Mouse (Mus musculus) hindbrain, embryonic 13.5 days (tissue): ENCODE results near the gene Agpat2. TPM values are rescaled to one million over a fixed set of nuclear protein-coding genes. Genes with fewer than 3 reads are reported as not detected.
A peak's percentile ranks its signal among the peaks of the same experiment; 100 is the strongest.

Source experiments
- ATAC-seq: fragments of 200-750 bp; cut with Nextera tagmentation; 2 replicates; pipeline ENCODE4 v1.8.0; 2017; ENCODE audit warnings: moderate TSS enrichment; ENCODE audit not compliant: low FRiP score
- H3K27ac ChIP-seq: fragments of 300-500 bp; sonication (generic); 2 replicates; pipeline ENCODE4 v1.5.1; 2015; ENCODE audit warnings: inconsistent platforms, mild to moderate bottlenecking, moderate library complexity
- H3K27me3 ChIP-seq: fragments of 300-500 bp; sonication (generic); 2 replicates; pipeline ENCODE4 v1.6.1; 2015; ENCODE audit warnings: mild to moderate bottlenecking, inconsistent platforms
- H3K36me3 ChIP-seq: fragments of 300-500 bp; sonication (generic); 2 replicates; pipeline ENCODE4 v1.6.1; 2015; ENCODE audit warnings: mild to moderate bottlenecking, inconsistent platforms
- H3K4me1 ChIP-seq: fragments of 300-500 bp; sonication (generic); replicated peaks from 2 replicates; pipeline ENCODE4 v1.6.1; 2015; ENCODE audit warnings: inconsistent platforms
- H3K4me2 ChIP-seq: fragments of 300-500 bp; sonication (generic); 2 replicates; pipeline ENCODE4 v1.6.1; 2015; ENCODE audit warnings: inconsistent platforms, mild to moderate bottlenecking, moderate library complexity
- H3K4me3 ChIP-seq: fragments of 300-500 bp; sonication (generic); 2 replicates; pipeline ENCODE4 v1.5.1; 2015; ENCODE audit warnings: mild to moderate bottlenecking, inconsistent platforms
- H3K9ac ChIP-seq: fragments of 300-500 bp; sonication (generic); 2 replicates; pipeline ENCODE4 v1.6.1; 2015; ENCODE audit warnings: mild to moderate bottlenecking, inconsistent platforms
- H3K9me3 ChIP-seq: fragments of 300-500 bp; sonication (generic); 2 replicates; pipeline ENCODE4 v1.6.1; 2016; ENCODE audit warnings: inconsistent platforms
- WGBS: fragments of 180-500 bp; shearing (Covaris S2); methylation state at CpG from one replicate; pipeline ENCODE4 v1.1.7; 2015; 5-methylcytosine and 5-hydroxymethylcytosine counted together
- polyA plus RNA-seq: library from polyadenylated mRNA; unstranded; fragments of >200 nt; fragmentation: Nextera tagmentation; extraction: Ambion mirVana; gene quantifications from 2 replicates; pipeline ENCODE4 v1.2.1, GENCODE M21; 2015

Gene Agpat2
- polyA plus RNA-seq, 1 experiment from 2014 or later = 6.8 TPM

GRCm38 (mm10) chr2:26591416-26591815, 12.8 kb downstream of the Agpat2 start:
- Histone ChIP-seq H3K9me3 (no peaks in the 10 kb centered on the region), H3K27me3 (no peaks in the 10 kb centered on the region), H3K4me1 (peaks cover 9% of the 10 kb centered on the region), H3K4me3 (no peak overlapping the region), H3K4me2 (no peak overlapping the region), H3K36me3 (no peaks in the 10 kb centered on the region), H3K9ac (no peak overlapping the region), H3K27ac (no peak overlapping the region)
- no peak for ATAC-seq
- WGBS = 89% methylated on average over 12 of the region's 12 CpGs

GRCm38 (mm10) chr2:26590962-26591361, 13.3 kb downstream of the Agpat2 start:
- no peak overlapping the region for H3K4me2 ChIP-seq
- no peak overlapping the region for H3K9ac ChIP-seq
- H3K27me3 ChIP-seq = no peaks in the 10 kb centered on the region
- peaks cover 13% of the 10 kb centered on the region for H3K4me1 ChIP-seq
- H3K36me3 ChIP-seq = no peaks in the 10 kb centered on the region
- no peak overlapping the region for H3K4me3 ChIP-seq
- 96% methylated on average over 7 of the region's 7 CpGs for WGBS
- H3K9me3 ChIP-seq = no peaks in the 10 kb centered on the region
- ATAC-seq = no peak
- H3K27ac ChIP-seq = no peak overlapping the region

- H3K9ac ChIP-seq = peak overlapping the region; percentile 13; the same call in 1 of the 2 replicates
- peaks cover 13% of the 10 kb centered on the region for H3K4me1 ChIP-seq
- H3K36me3 ChIP-seq = no peaks in the 10 kb centered on the region
- 96% methylated on average over 7 of the region's 7 CpGs for WGBS
- no peak overlapping the region for H3K27ac ChIP-seq
- no peaks in the 10 kb centered on the region for H3K9me3 ChIP-seq
- no peak overlapping the region for H3K4me2 ChIP-seq
- no peaks in the 10 kb centered on the region for H3K27me3 ChIP-seq
- H3K4me3 ChIP-seq = no peak overlapping the region
- no peak for ATAC-seq
These were observed 13.9 kb downstream of the Agpat2 start for GRCm38 (mm10) chr2:26590282-26590681.

- ATAC-seq = no peak
- no peak overlapping the region for H3K9ac ChIP-seq
- H3K27me3 ChIP-seq = no peaks in the 10 kb centered on the region
- H3K27ac ChIP-seq = no peak overlapping the region
- peaks cover 13% of the 10 kb centered on the region for H3K4me1 ChIP-seq
- 94% methylated on average over 10 of the region's 10 CpGs for WGBS
- no peak overlapping the region for H3K4me3 ChIP-seq
- H3K36me3 ChIP-seq = no peaks in the 10 kb centered on the region
- H3K9me3 ChIP-seq = no peaks in the 10 kb centered on the region
- H3K4me2 ChIP-seq = no peak overlapping the region; the same call in 1 of the 2 replicates
These were observed 14.9 kb downstream of the Agpat2 start for GRCm38 (mm10) chr2:26589284-26589683.

- H3K4me3 ChIP-seq = 0 out of 2 replicates have a peak overlapping the region, but pooled peaks have one; percentile 55
- H3K4me1 ChIP-seq = peaks cover 13% of the 10 kb centered on the region
- WGBS = 56% methylated on average over 4 of the region's 4 CpGs
- H3K9me3 ChIP-seq = no peaks in the 10 kb centered on the region
- H3K9ac ChIP-seq = peak overlapping the region; percentile 39; the same call in 1 of the 2 replicates
- H3K4me2 ChIP-seq = peak overlapping the region; percentile 71
- H3K27ac ChIP-seq = no peak overlapping the region
- ATAC-seq = no peak
- H3K36me3 ChIP-seq = no peaks in the 10 kb centered on the region
- no peaks in the 10 kb centered on the region for H3K27me3 ChIP-seq
These were observed 15.6 kb downstream of the Agpat2 start for GRCm38 (mm10) chr2:26588573-26588972.

GRCm38 (mm10) chr2:26587044-26587405, 17.2 kb downstream of the Agpat2 start:
- peak overlapping the region; percentile 71 for H3K4me2 ChIP-seq
- H3K9ac ChIP-seq = peak overlapping the region; percentile 76
- WGBS = 6% methylated on average over 11 of the region's 11 CpGs
- peaks cover 18% of the 10 kb centered on the region for H3K4me1 ChIP-seq
- no peak for ATAC-seq
- peak overlapping the region; percentile 58; the same call in 1 of the 2 replicates for H3K27ac ChIP-seq
- H3K36me3 ChIP-seq = no peaks in the 10 kb centered on the region
- H3K27me3 ChIP-seq = no peaks in the 10 kb centered on the region
- H3K4me3 ChIP-seq = peak overlapping the region; percentile 55
- no peaks in the 10 kb centered on the region for H3K9me3 ChIP-seq

GRCm38 (mm10) chr2:26586294-26587043, 17.7 kb downstream of the Agpat2 start, which contains the start of gene Gm20532:
Gene Gm20532, plus strand, starts transcription at chr2:26586639.
- H3K27ac ChIP-seq = peak within 1 kb of the TSS; percentile 70
- peak within 1 kb of the TSS; percentile 71 for H3K4me2 ChIP-seq
- peaks cover 18% of the 10 kb centered on the region for H3K4me1 ChIP-seq
- 1% methylated on average over 47 of the region's 65 CpGs for WGBS
- H3K4me3 ChIP-seq = peak within 1 kb of the TSS; percentile 55
- peak within 1 kb of the TSS; percentile 76 for H3K9ac ChIP-seq
- peak; percentile 80 for ATAC-seq
- no peaks in the 10 kb centered on the region for H3K36me3 ChIP-seq
- no peaks in the 10 kb centered on the region for H3K27me3 ChIP-seq
- no peaks in the 10 kb centered on the region for H3K9me3 ChIP-seq

GRCm38 (mm10) chr2:26585713-26586112, 18.5 kb downstream of the Agpat2 start:
- Histone ChIP-seq H3K9ac (peak overlapping the region; percentile 43; the same call in 1 of the 2 replicates), H3K4me2 (no peak overlapping the region), H3K36me3 (no peaks in the 10 kb centered on the region), H3K4me1 (peaks cover 18% of the 10 kb centered on the region), H3K27me3 (no peaks in the 10 kb centered on the region), H3K4me3 (peak overlapping the region; percentile 55), H3K27ac (peak overlapping the region; percentile 70), H3K9me3 (no peaks in the 10 kb centered on the region)
- 67% methylated on average over 6 of the region's 6 CpGs for WGBS
- ATAC-seq = no peak

- peaks cover 18% of the 10 kb centered on the region for H3K4me1 ChIP-seq
- H3K36me3 ChIP-seq = no peaks in the 10 kb centered on the region
- H3K9ac ChIP-seq = 0 out of 2 replicates have a peak overlapping the region, but pooled peaks have one; percentile 51
- peak overlapping the region; percentile 40; the same call in 1 of the 2 replicates for H3K27ac ChIP-seq
- no peaks in the 10 kb centered on the region for H3K9me3 ChIP-seq
- H3K4me2 ChIP-seq = no peak overlapping the region
- H3K4me3 ChIP-seq = peak overlapping the region; percentile 11; the same call in 1 of the 2 replicates
- WGBS = 79% methylated on average over 11 of the region's 11 CpGs
- ATAC-seq = no peak
- no peaks in the 10 kb centered on the region for H3K27me3 ChIP-seq
These were observed 20.6 kb downstream of the Agpat2 start for GRCm38 (mm10) chr2:26583640-26584039.

GRCm38 (mm10) chr2:26582741-26583140, 21.5 kb downstream of the Agpat2 start:
- peak overlapping the region; percentile 20; the same call in 1 of the 2 replicates for H3K27ac ChIP-seq
- H3K36me3 ChIP-seq = no peaks in the 10 kb centered on the region
- H3K4me1 ChIP-seq = peaks cover 25% of the 10 kb centered on the region

GRCm38 (mm10) chr2:26582203-26582602, 22.0 kb downstream of the Agpat2 start:
- WGBS = 62% methylated on average over 2 of the region's 2 CpGs
- no peak for ATAC-seq
- H3K9me3 ChIP-seq = no peaks in the 10 kb centered on the region
- no peaks in the 10 kb centered on the region for H3K27me3 ChIP-seq
- no peak overlapping the region for H3K4me3 ChIP-seq
- peaks cover 26% of the 10 kb centered on the region for H3K4me1 ChIP-seq
- no peak overlapping the region for H3K4me2 ChIP-seq
- H3K36me3 ChIP-seq = no peaks in the 10 kb centered on the region
- H3K27ac ChIP-seq = no peak overlapping the region
- no peak overlapping the region for H3K9ac ChIP-seq

More at GRCm38 (mm10) chr2:26582741-26583140, 21.5 kb downstream of the Agpat2 start:
- ATAC-seq = no peak
- Histone ChIP-seq H3K4me2 (peak overlapping the region; percentile 1; the same call in 1 of the 2 replicates), H3K9ac (no peak overlapping the region), H3K27me3 (no peaks in the 10 kb centered on the region), H3K4me3 (no peak overlapping the region), H3K9me3 (no peaks in the 10 kb centered on the region)
- 73% methylated on average over 7 of the region's 7 CpGs for WGBS

GRCm38 (mm10) chr2:26580751-26581150, 23.5 kb downstream of the Agpat2 start:
- Histone ChIP-seq H3K27me3 (no peaks in the 10 kb centered on the region), H3K9ac (no peak overlapping the region), H3K4me3 (no peak overlapping the region), H3K36me3 (no peaks in the 10 kb centered on the region), H3K27ac (no peak overlapping the region), H3K4me1 (peaks cover 19% of the 10 kb centered on the region), H3K4me2 (no peak overlapping the region), H3K9me3 (no peaks in the 10 kb centered on the region)
- 95% methylated on average over 5 of the region's 5 CpGs for WGBS
- ATAC-seq = no peak
